Mouse (Mus musculus): ENCODE results near the gene Mpv17.

DNA sequence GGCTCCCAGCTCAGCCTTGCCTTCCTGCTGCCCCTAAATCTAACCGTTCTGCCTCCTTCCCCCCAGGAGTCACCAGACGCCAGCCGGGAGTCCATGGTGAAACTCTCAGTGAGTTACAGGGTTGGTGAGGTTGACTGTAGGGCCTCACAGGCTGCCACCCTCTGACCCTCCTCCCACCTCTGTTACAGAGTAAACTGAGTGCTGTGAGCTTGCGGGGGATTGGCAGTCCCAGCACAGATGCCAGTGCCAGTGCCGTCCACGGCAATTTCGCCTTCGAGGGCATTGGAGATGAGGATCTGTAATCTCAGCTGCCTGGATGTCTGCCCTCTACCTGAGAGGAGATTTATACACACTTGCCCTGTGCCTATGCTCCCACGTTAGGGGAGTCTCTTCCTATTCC, 44.1 kb upstream of the Mpv17 start:
- no peak for TF ChIP-seq ZNF384 (IDR thresholded peaks at IDR 0.05; ENCODE audit: low read depth, low read length)
- TF ChIP-seq MAFK (IDR thresholded peaks at IDR 0.05; ENCODE audit: insufficient read depth, low read depth, low read length): no peak
- TF ChIP-seq CHD2 (IDR thresholded peaks at IDR 0.05; ENCODE audit: low read depth, low read length): no peak
- no peak for TF ChIP-seq HCFC1 (IDR thresholded peaks at IDR 0.05; ENCODE audit: borderline replicate concordance, insufficient read depth, low read length)
